In the genomic region with DNA sequence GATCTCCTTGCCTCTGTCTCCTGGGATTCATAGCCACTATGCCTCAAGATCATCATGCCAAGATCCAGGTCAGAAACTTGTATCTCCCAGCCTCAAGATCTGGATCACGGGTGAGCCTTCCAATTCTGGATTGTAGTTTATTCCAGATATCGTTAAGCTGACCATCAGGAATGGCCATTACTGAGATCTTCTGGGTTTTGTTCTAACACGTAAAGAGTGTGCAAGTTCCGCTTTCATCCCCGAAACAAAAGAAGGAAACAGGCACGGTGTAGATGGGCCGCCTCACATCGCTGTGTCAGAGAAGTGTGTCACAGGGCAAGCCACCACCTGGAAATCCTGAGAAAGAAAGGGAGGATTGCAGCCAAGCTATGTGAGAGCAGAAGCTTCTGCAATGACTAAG, we compare ENCODE assay signal across 22 mouse cellular contexts. TPM values are rescaled to one million over a fixed set of nuclear protein-coding genes. Genes with fewer than 3 reads are reported as not detected.
"Had no signal": no experiment of that assay in that cellular context is flagged by ENCODE, and none has a peak within 500 bp of the region (broad histone marks: within the 10 kb centered on the region; RNA-seq: fewer than 3 reads in every experiment).

No protein-coding gene starts in this region.

- H3K9me3 ChIP-seq: midbrain, embryonic 10.5 days; midbrain, embryonic 12.5 days; neural tube, embryonic 13.5 days; neural tube, embryonic 15.5 days had no signal

- DNase-seq: lung, adult 18-20 months; lung, embryonic 14.5 days; lung, postnatal 10 days; lung, postnatal 4 days; midbrain, embryonic 14.5 days; retina, postnatal 1 day; right cerebral cortex, adult 18-20 months; right cerebral cortex, postnatal 25 days; right cerebral cortex, postnatal 4 days; spleen, adult 18-20 months; thymus, adult 18-20 months; thymus, postnatal 14 days; thymus, postnatal 36 days had no signal

- H3K36me3 ChIP-seq: midbrain, embryonic 10.5 days; midbrain, embryonic 12.5 days; neural tube, embryonic 13.5 days; neural tube, embryonic 15.5 days had no signal

- H3K27ac ChIP-seq: midbrain, embryonic 10.5 days; midbrain, embryonic 12.5 days; neural tube, embryonic 13.5 days; neural tube, embryonic 15.5 days had no signal

- H3K4me3 ChIP-seq: midbrain, embryonic 10.5 days; midbrain, embryonic 12.5 days; myocyte; neural tube, embryonic 13.5 days; neural tube, embryonic 15.5 days had no signal

- H3K27me3 ChIP-seq: midbrain, embryonic 12.5 days; neural tube, embryonic 13.5 days; neural tube, embryonic 15.5 days had no signal

- H3K4me1 ChIP-seq: midbrain, embryonic 10.5 days; midbrain, embryonic 12.5 days; neural tube, embryonic 13.5 days; neural tube, embryonic 15.5 days had no signal

RNA-seq across cellular contexts. Expression of gene Tmem182, which starts 6.3 kb away (rescaled TPM):
- total RNA-seq: megakaryocyte, adult 5-6 weeks; megakaryocyte-erythroid progenitor cell, adult 5-6 weeks had no signal
- polyA plus RNA-seq: midbrain, embryonic 10.5 days; midbrain, embryonic 12.5 days; small intestine, adult 2 months; stomach, embryonic 14.5 days had no signal
